Mouse (Mus musculus): ENCODE data around the gene Myo5c.

Myo5c gene

GRCm38 (mm10) chr9:75273646-75274045 lies 41.8 kb downstream of the Myo5c start:
- in situ Hi-C loops (cut with MboI; ENCODE audit: low sequenced_read_pairs), result loop anchor here (10.0 to 25.0 kb wide), 2 partner anchors 229 to 361 kb away; no protein-coding TSS in a partner anchor

GRCm38 (mm10) chr9:75274486-75274885 lies 42.7 kb downstream of the Myo5c start:
- in situ Hi-C loops (cut with MboI; ENCODE audit: low sequenced_read_pairs), result loop anchor here (10.0 to 25.0 kb wide), 2 partner anchors 230 to 362 kb away; no protein-coding TSS in a partner anchor

GRCm38 (mm10) chr9:75275051-75275450 lies 43.2 kb downstream of the Myo5c start:
- in situ Hi-C loops (cut with MboI; ENCODE audit: low sequenced_read_pairs), result loop anchor here (10.0 kb wide), 1 partner anchor 230 kb away; no protein-coding TSS in a partner anchor

- in situ Hi-C loops (cut with MboI; ENCODE audit: low sequenced_read_pairs), result no loop called here
Observed at GRCm38 (mm10) chr9:75280814-75281213, 49.0 kb downstream of the Myo5c start.

GRCm38 (mm10) chr9:75282179-75282578 lies 50.4 kb downstream of the Myo5c start:
- in situ Hi-C loops (cut with MboI; ENCODE audit: low sequenced_read_pairs), result no loop called here

GRCm38 (mm10) chr9:75282830-75283229 lies 51.0 kb downstream of the Myo5c start:
- in situ Hi-C loops (cut with MboI; ENCODE audit: low sequenced_read_pairs), result no loop called here

- in situ Hi-C loops (cut with MboI; ENCODE audit: low sequenced_read_pairs), result no loop called here
Observed at GRCm38 (mm10) chr9:75283636-75284035, 51.8 kb downstream of the Myo5c start.

- in situ Hi-C loops (cut with MboI; ENCODE audit: low sequenced_read_pairs), result no loop called here
Observed at GRCm38 (mm10) chr9:75285363-75285762, 53.5 kb downstream of the Myo5c start.

GRCm38 (mm10) chr9:75287636-75288035 lies 55.8 kb downstream of the Myo5c start:
- in situ Hi-C loops (cut with MboI; ENCODE audit: low sequenced_read_pairs), result no loop called here

GRCm38 (mm10) chr9:75289545-75289944 lies 57.7 kb downstream of the Myo5c start:
- in situ Hi-C loops (cut with MboI; ENCODE audit: low sequenced_read_pairs), result no loop called here

GRCm38 (mm10) chr9:75299342-75299741 lies 67.5 kb downstream of the Myo5c start:
- in situ Hi-C loops (cut with MboI; ENCODE audit: low sequenced_read_pairs), result no loop called here

- in situ Hi-C loops (cut with MboI; ENCODE audit: low sequenced_read_pairs), result no loop called here
Observed at GRCm38 (mm10) chr9:75303033-75303432, 71.2 kb downstream of the Myo5c start.

- in situ Hi-C loops (cut with MboI; ENCODE audit: low sequenced_read_pairs), result no loop called here
Observed at GRCm38 (mm10) chr9:75303701-75304261, 72.0 kb downstream of the Myo5c start.

GRCm38 (mm10) chr9:75304286-75304685 lies 72.5 kb downstream of the Myo5c start:
- in situ Hi-C loops (cut with MboI; ENCODE audit: low sequenced_read_pairs), result no loop called here

- in situ Hi-C loops (cut with MboI; ENCODE audit: low sequenced_read_pairs), result no loop called here
Observed at GRCm38 (mm10) chr9:75306126-75306898, 74.5 kb downstream of the Myo5c start, which contains the start of gene Gnb5. Gene Gnb5 (plus strand): TSS chr9:75306288.

GRCm38 (mm10) chr9:75307015-75307414 lies 75.2 kb downstream of the Myo5c start:
- in situ Hi-C loops (cut with MboI; ENCODE audit: low sequenced_read_pairs), result no loop called here

- in situ Hi-C loops (cut with MboI; ENCODE audit: low sequenced_read_pairs), result no loop called here
Observed at GRCm38 (mm10) chr9:75308621-75309020, 76.8 kb downstream of the Myo5c start.

GRCm38 (mm10) chr9:75312008-75312407 lies 80.2 kb downstream of the Myo5c start:
- in situ Hi-C loops (cut with MboI; ENCODE audit: low sequenced_read_pairs), result no loop called here

GRCm38 (mm10) chr9:75313138-75313831 lies 81.5 kb downstream of the Myo5c start:
- in situ Hi-C loops (cut with MboI; ENCODE audit: low sequenced_read_pairs), result no loop called here

GRCm38 (mm10) chr9:75313832-75314516 lies 82.2 kb downstream of the Myo5c start:
- in situ Hi-C loops (cut with MboI; ENCODE audit: low sequenced_read_pairs), result no loop called here

GRCm38 (mm10) chr9:75314517-75315105 lies 82.8 kb downstream of the Myo5c start:
- in situ Hi-C loops (cut with MboI; ENCODE audit: low sequenced_read_pairs), result no loop called here

Measured in CH12F3 (cell line).